Mouse (Mus musculus): ENCODE data around the gene AL731706.1.

AL731706.1 gene

GRCm38 (mm10) chr2:136834715-136835075 lies 56.5 kb downstream of the AL731706.1 start:
- no peak for DNase-seq (ENCODE audit: low spot score)

GRCm38 (mm10) chr2:136833976-136834714 lies 57.0 kb downstream of the AL731706.1 start:
- no peak for DNase-seq (ENCODE audit: low spot score)

GRCm38 (mm10) chr2:136832936-136833335 lies 58.3 kb downstream of the AL731706.1 start:
- DNase-seq (ENCODE audit: low spot score): no peak

Measured in ovary, adult 18-20 months (tissue).